Mouse (Mus musculus): ENCODE measurements around the gene Tst.

- no peak for TF ChIP-seq POLR2A (IDR thresholded peaks at IDR 0.05; ENCODE audit: low read depth, low read length)
- no peak for TF ChIP-seq CTCF (IDR thresholded peaks at IDR 0.05; ENCODE audit: extremely low read depth, insufficient read depth, insufficient read length, insufficient replicate concordance)
Observed at GRCm38 (mm10) chr15:78455168-78455567, 49.5 kb upstream of the Tst start.
